Mouse (Mus musculus) heart, adult 2 months (tissue): Measurements from ENCODE around the gene Slc25a21. TPM values are rescaled to one million over a fixed set of nuclear protein-coding genes. Genes with fewer than 3 reads are reported as not detected.

Experiments
- DNase-seq, 2 experiments: peaks; one replicate each; pipeline ENCODE4 v3.0.0; 2021
- H3K27ac ChIP-seq: fragments of 200-600 bp; 2 replicates; pipeline ENCODE4 v1.8.1; 2022
- H3K27me3 ChIP-seq: fragments of 200-500 bp; 2 replicates; pipeline ENCODE4 v1.6.1; 2012; ENCODE audit warnings: mild to moderate bottlenecking, low read length, inconsistent platforms, mixed read lengths; ENCODE audit not compliant: control insufficient read depth, insufficient read depth
- H3K36me3 ChIP-seq: fragments of 200-500 bp; 2 replicates; pipeline ENCODE4 v1.6.1; 2012; ENCODE audit warnings: low read length, inconsistent platforms; ENCODE audit not compliant: control insufficient read depth, insufficient read depth
- H3K4me1 ChIP-seq: fragments of 200-500 bp; 2 replicates; pipeline ENCODE4 v1.6.1; 2011; ENCODE audit warnings: low read length; ENCODE audit not compliant: control insufficient read depth, insufficient read depth
- H3K4me3 ChIP-seq: fragments of 200-600 bp; 2 replicates; pipeline ENCODE4 v1.8.1; 2022
- H3K79me2 ChIP-seq: fragments of 200-500 bp; replicated peaks from 2 replicates; pipeline ENCODE4 v1.6.1; 2012; ENCODE audit warnings: mild to moderate bottlenecking, inconsistent platforms, low read length, moderate library complexity, mixed read lengths; ENCODE audit not compliant: control insufficient read depth, insufficient read depth
- H3K9ac ChIP-seq: fragments of 200-500 bp; 2 replicates; pipeline ENCODE4 v1.6.1; 2012; ENCODE audit warnings: low read depth, mild to moderate bottlenecking, control low read depth, inconsistent platforms, low read length, mixed read lengths
- CTCF ChIP-seq: fragments of 200-600 bp; IDR thresholded peaks from 2 replicates; pipeline ENCODE4 v1.8.1; 2022; ENCODE audit warnings: antibody characterized with exemption, mild to moderate bottlenecking, moderate library complexity
- EP300 ChIP-seq: fragments of 200-500 bp; IDR thresholded peaks from 2 replicates; pipeline ENCODE4 v1.6.1; 2011; ENCODE audit warnings: low read depth, low read length, control low read depth; ENCODE audit not compliant: insufficient read depth
- POLR2A ChIP-seq: fragments of 200-500 bp; IDR thresholded peaks from 2 replicates; pipeline ENCODE4 v1.6.1; 2011; ENCODE audit warnings: mild to moderate bottlenecking, low read depth, low read length, control low read depth; ENCODE audit not compliant: insufficient read depth
- WGBS: fragments of 180-500 bp; shearing (Covaris S2); methylation state at CpG from one replicate; pipeline ENCODE4 v1.1.7; 2018; 5-methylcytosine and 5-hydroxymethylcytosine counted together
- intact Hi-C: fragments of 180-260 bp; cut with DNase I; formaldehyde crosslinking; loops from one replicate; pipeline ENCODE4 v1.15.1; 2025
- polyA plus RNA-seq: library from polyadenylated mRNA; depleted of rRNA; stranded (reverse); fragments of >200 nt; gene quantifications from 2 replicates; pipeline ENCODE4 v1.2.3, GENCODE M21; 2012
- total RNA-seq, 2 experiments: library from RNA; stranded (reverse); gene quantifications; 2 replicates each; pipeline ENCODE4 v1.2.3; 2021

The Slc25a21 gene
- total and polyA plus RNA-seq, 3 experiments = 0.06 to 0.66 (median 0.34) TPM

DNA sequence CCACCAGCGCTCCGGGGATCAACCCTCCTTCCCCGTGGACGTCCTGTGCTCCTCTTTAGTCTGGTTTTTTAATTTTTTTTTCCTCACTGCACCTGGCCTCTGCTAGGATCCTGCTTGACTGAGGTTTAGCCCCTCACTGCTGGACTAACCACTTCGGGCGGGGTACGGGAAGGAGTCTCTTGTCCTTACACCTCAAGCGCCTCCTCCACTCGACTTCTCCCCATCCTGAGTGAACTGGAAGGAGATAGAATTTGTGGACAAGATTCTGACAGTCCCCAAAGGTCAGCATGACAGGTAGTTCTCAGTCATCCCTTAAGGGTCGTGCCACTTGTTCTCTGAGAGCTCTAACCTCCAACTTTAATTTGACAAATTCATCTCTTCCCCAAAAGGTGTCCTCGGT, 502.3 kb downstream of the Slc25a21 start:
- DNase-seq = no peak
- Histone ChIP-seq H3K79me2 (no peaks in the 10 kb centered on the region), H3K36me3 (no peaks in the 10 kb centered on the region), H3K4me3 (no peak overlapping the region), H3K4me1 (no peaks in the 10 kb centered on the region), H3K9ac (no peak overlapping the region), H3K27me3 (peaks cover 44% of the 10 kb centered on the region), H3K27ac (no peak overlapping the region)
- WGBS = 4% methylated on average over 11 of the region's 11 CpGs
- no peak for TF ChIP-seq EP300
- intact Hi-C loops = no loop called here

DNA sequence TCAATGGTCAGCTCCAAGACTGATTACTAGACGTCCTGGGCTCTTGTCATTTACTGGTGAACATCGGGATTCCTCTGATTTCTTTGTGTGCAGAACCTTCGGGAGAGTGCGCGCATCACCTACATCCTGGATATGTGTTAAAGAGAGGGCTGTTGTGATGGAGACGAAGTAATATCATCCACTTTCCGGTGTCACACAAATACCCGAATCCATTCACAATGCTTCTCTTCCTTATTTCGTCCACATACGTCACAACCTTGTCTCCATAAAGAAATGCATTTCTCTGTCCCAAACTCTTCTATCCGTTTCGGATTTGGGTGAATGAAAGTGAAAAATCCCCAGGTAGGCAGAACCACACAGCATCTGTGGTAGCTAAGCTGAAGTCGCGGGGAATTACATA, 502.9 kb downstream of the Slc25a21 start:
- Histone ChIP-seq H3K27ac (no peak overlapping the region), H3K4me1 (no peaks in the 10 kb centered on the region), H3K79me2 (no peaks in the 10 kb centered on the region), H3K4me3 (no peak overlapping the region), H3K36me3 (no peaks in the 10 kb centered on the region), H3K27me3 (peaks cover 46% of the 10 kb centered on the region), H3K9ac (no peak overlapping the region)
- intact Hi-C loops = no loop called here
- WGBS = 6% methylated on average over 14 of the region's 14 CpGs
- no peak for DNase-seq
- no peak for TF ChIP-seq POLR2A
- TF ChIP-seq CTCF = no peak
- TF ChIP-seq EP300 = no peak

GRCm38 (mm10) chr12:56693411-56694098, 503.7 kb downstream of the Slc25a21 start:
- 15% methylated on average over 14 of the region's 14 CpGs for WGBS
- Histone ChIP-seq H3K4me3 (no peak overlapping the region), H3K79me2 (no peaks in the 10 kb centered on the region), H3K27ac (no peak overlapping the region), H3K36me3 (no peaks in the 10 kb centered on the region), H3K4me1 (no peaks in the 10 kb centered on the region), H3K9ac (no peak overlapping the region), H3K27me3 (peaks cover 46% of the 10 kb centered on the region)
- TF ChIP-seq CTCF (no peak), EP300 (no peak), POLR2A (no peak)
- intact Hi-C loops = no loop called here
- no peak for DNase-seq

DNA sequence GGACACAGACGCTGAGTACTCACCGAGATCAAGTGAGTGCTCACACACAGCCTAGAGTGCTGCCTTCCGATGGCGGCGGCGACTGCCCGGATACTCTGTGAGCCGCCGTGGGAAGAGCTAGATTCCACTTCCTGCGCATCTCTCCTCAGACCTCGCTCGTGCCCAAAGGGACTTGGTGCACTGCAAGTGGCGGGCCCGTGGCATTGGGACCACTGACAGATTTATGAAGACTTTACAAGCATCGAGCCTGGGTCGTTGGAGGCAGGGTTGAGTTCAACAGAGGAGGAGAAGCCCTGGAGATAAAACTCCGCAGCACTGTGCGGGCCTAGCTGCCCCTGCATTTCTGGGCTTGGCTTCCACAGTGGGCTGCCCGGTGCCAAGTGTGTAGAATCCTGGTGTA, 504.7 kb downstream of the Slc25a21 start:
- H3K4me1 ChIP-seq = no peaks in the 10 kb centered on the region
- H3K27me3 ChIP-seq = peaks cover 44% of the 10 kb centered on the region
- no peaks in the 10 kb centered on the region for H3K79me2 ChIP-seq
- TF ChIP-seq CTCF = no peak
- TF ChIP-seq EP300 = no peak
- no peak for TF ChIP-seq POLR2A
- H3K4me3 ChIP-seq = no peak overlapping the region
- no peak overlapping the region for H3K9ac ChIP-seq
- DNase-seq = no peak
- intact Hi-C loops = no loop called here
- no peaks in the 10 kb centered on the region for H3K36me3 ChIP-seq
- no peak overlapping the region for H3K27ac ChIP-seq
- 13% methylated on average over 19 of the region's 19 CpGs for WGBS

GRCm38 (mm10) chr12:56691427-56692079, 505.7 kb downstream of the Slc25a21 start, which contains the start of gene Pax9:
Gene Pax9, plus strand, starts transcription at chr12:56691767.
- 2% methylated on average over 40 of the region's 40 CpGs for WGBS
- Histone ChIP-seq H3K9ac (no peak within 1 kb of the TSS), H3K4me3 (no peak within 1 kb of the TSS), H3K79me2 (no peaks in the 10 kb centered on the region), H3K27ac (no peak within 1 kb of the TSS), H3K4me1 (no peaks in the 10 kb centered on the region), H3K27me3 (peaks cover 35% of the 10 kb centered on the region), H3K36me3 (no peaks in the 10 kb centered on the region)
- intact Hi-C loops = no loop called here
- TF ChIP-seq EP300 (no peak), POLR2A (no peak), CTCF (no peak)
- DNase-seq = no peak

DNA sequence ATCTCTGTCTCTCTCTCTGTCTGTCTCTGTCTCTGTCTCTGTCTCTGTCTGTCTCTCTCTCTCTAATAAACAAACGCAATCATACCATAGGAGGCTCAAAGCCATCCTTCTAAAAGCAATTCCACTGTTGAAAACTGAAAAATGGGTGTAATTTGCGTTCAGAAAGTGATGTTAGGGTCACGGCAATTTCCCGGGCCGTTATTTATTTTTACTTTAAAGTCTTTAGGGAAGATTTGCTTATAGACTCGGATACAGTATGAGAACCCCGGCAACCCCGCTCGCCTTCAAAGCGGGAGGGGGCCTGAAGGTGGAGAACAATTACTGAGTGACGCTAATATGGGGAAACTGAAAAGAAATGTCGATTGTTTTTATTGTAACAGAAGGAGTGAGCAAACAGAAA, 506.3 kb downstream of the Slc25a21 start:
- Histone ChIP-seq H3K36me3 (no peaks in the 10 kb centered on the region), H3K27me3 (peaks cover 33% of the 10 kb centered on the region), H3K4me1 (no peaks in the 10 kb centered on the region), H3K79me2 (no peaks in the 10 kb centered on the region), H3K4me3 (no peak overlapping the region), H3K9ac (no peak overlapping the region), H3K27ac (no peak overlapping the region)
- no peak for DNase-seq
- WGBS = 6% methylated on average over 12 of the region's 12 CpGs
- intact Hi-C loops = no loop called here
- no peak for TF ChIP-seq POLR2A
- no peak for TF ChIP-seq EP300
- no peak for TF ChIP-seq CTCF
